Mouse (Mus musculus): ENCODE data around the gene Sh3bp5.

Gene Sh3bp5

DNA sequence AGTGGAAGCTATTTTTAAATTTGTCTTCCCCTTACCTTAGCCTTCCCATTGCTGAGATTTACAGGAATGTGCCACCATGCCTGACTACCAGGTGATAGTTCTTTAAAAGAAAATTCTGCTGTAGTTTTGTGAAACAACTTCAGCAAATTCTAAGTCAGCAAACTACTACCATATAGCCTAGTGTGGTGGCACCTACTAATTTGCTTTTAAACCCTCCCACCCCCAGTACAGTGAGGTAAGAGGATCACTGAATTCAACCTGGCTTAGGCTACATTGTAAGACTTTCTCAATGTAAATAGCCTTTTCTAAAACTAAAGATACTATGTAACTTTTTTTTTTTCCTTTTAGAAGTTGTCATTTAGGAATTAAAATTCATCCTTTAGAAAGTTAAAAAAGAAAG lies 97.9 kb downstream of the Sh3bp5 start:
- DNase-seq (ENCODE audit: low spot score in 2 of 2), result no peak

GRCm38 (mm10) chr14:31337406-31337805 lies 98.5 kb downstream of the Sh3bp5 start:
- DNase-seq (ENCODE audit: low spot score in 2 of 2), result no peak

DNA sequence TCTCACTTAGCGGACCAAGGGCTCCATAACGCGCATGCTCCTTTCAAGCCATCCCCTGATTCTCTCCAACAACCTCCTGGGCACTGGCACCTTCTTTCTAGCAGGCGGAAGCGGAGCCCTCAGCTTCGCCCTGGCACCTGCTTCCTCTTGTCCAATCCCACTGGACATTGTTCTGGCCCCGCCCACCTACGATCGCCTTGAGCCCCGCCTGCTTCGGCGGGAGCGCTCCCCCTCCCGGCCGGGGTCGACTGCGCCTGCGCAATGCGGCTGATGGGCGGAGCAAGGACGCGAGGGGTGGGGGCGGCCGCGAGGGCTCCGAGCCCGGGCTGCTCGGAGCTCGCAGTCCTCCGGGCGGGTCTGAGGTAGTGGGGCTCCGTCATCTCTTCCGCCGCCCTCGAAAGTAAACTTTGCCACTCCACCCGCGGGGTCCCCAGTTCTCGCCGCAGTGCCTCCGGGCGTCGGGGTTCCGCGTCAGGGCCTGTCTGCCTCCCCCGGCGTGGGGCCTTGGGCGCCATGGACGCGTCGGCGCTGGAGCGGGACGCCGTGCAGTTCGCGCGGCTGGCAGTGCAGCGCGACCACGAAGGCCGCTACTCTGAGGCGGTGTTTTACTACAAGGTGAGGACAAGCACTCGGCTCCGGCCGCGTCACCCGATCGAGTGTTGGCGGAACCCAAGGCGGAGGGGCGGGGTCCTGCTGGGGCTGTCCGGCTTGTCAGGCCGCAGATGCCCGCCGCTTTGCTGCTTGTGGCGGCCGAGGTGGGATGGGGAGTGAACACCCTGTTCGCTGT lies 99.3 kb downstream of the Sh3bp5 start, which contains the start of gene Capn7:
TSS of gene Capn7 (plus strand) at position 270 of the 787 bp plus-strand sequence.
- peak; percentile 94 to 97 for DNase-seq (ENCODE audit: low spot score in 2 of 2)

DNA sequence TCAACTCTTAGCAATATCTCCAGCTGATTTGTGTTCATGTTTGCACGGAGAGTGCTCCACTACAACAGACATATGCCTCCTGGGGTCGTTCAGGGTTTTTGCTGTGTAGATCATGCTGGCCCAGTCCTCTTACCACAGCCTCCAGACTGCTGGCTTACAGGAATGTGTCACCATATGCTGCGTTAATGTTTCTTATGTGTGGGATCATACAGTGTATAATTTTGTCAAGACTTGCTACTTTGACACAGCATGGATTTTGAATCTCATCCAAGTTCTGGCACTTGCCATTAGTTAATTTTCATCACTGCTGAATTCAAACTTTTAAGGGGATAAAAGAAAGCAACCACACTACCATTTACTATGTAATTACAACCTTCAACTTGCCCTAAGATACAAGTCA lies 100.1 kb downstream of the Sh3bp5 start:
- no peak for DNase-seq (ENCODE audit: low spot score in 2 of 2)

GRCm38 (mm10) chr14:31330957-31331356 lies 104.9 kb downstream of the Sh3bp5 start:
- DNase-seq (ENCODE audit: low spot score in 2 of 2), result no peak

DNA sequence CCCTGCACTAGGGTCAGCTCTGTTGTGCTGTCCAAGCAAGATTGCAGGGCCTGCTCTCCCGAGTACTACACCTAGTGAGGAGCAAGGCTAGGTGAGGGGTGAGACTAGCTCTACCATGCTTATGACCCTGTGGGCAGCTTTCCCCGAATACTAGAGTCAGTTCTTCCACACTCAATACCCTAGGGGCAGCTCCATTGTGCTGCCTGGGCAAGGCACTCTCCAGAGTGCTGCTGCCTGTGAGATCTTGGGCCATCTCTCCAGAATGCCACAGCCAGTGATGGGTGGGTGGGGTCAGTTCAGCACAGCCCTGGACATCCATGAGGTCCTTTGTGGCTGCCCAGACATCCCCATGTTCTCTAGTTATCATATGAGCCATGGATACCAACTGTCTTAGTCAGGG lies 106.1 kb downstream of the Sh3bp5 start:
- no peak for DNase-seq (ENCODE audit: low spot score in 2 of 2)

GRCm38 (mm10) chr14:31327681-31328080 lies 108.2 kb downstream of the Sh3bp5 start:
- no peak for DNase-seq (ENCODE audit: low spot score in 2 of 2)

GRCm38 (mm10) chr14:31327196-31327595 lies 108.7 kb downstream of the Sh3bp5 start:
- DNase-seq (ENCODE audit: low spot score in 2 of 2), result no peak

GRCm38 (mm10) chr14:31326770-31327169 lies 109.1 kb downstream of the Sh3bp5 start:
- no peak for DNase-seq (ENCODE audit: low spot score in 2 of 2)

DNA sequence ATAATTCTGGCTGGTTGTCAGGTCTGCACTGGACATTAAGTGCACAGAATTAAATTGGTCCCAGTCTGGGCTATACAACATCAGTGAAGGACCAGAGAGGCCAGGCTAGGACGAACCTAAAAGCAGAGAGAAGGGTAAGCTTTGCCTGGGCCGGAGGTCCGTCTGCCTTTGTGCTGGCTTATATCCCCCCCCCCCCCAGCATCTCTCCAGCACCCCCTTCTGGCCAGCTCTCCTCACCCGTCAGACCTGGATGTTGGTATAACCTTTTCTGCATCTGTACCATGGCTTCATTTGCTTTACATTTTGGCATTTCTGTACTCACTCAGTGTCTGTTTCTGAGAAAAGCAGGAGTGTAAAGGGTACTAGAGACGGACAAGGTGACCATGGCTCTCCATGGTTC lies 110.3 kb downstream of the Sh3bp5 start:
- DNase-seq (ENCODE audit: low spot score in 2 of 2), result no peak

- DNase-seq (ENCODE audit: low spot score in 2 of 2), result no peak
These were observed 111.0 kb downstream of the Sh3bp5 start for GRCm38 (mm10) chr14:31324851-31325250.

DNA sequence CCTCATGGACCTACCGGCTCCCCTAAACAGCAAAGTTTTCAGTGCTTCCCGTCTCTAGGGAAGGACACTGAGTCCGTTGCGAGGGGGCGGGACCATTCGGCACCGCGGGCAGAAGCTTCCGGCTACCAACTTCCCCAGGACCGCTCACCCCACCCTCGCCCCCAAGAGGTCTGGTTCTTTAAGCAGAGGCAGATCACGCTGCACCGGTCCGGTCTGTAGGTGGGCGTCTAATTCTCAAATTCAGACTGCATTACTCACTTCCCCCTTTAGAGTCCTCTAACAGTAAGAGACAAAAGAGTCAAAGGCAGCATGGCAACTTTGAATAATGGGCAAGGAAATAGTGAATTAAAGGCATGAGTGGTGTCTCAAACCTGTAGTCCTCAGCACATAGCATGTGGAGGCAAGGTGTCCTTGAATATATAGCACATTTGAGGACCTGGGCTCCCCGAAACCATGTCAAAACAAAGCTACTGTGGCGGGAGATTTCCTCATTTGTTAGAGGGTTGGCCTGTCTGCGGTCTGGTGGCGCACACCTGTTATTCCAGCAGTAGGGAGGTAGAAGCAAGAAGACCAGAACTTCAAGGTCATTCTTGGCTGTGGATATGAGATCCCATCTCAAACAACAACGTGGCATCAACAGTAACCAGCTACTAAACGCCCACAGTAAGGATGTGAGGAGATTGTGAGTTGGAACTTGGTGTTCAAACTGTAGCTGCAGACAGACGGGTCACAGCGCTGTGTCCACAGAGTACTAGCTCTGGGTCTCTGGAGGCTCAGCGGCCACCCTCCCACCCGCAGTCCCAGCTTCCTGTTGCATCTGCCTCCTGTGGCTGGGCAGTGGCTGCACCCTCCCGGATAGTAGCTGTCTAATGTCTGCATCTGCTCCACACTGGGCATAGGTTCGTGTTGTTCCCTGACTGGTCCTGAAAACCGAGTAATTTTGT lies 111.8 kb downstream of the Sh3bp5 start, which contains the start of gene Dnah1:
TSS of gene Dnah1 (minus strand) at position 48 of the 944 bp plus-strand sequence.
- DNase-seq (ENCODE audit: low spot score in 2 of 2), result no peak

GRCm38 (mm10) chr14:31323189-31323588 lies 112.7 kb downstream of the Sh3bp5 start:
- no peak for DNase-seq (ENCODE audit: low spot score in 2 of 2)

GRCm38 (mm10) chr14:31322191-31322590 lies 113.7 kb downstream of the Sh3bp5 start:
- DNase-seq (ENCODE audit: low spot score in 2 of 2), result no peak

DNA sequence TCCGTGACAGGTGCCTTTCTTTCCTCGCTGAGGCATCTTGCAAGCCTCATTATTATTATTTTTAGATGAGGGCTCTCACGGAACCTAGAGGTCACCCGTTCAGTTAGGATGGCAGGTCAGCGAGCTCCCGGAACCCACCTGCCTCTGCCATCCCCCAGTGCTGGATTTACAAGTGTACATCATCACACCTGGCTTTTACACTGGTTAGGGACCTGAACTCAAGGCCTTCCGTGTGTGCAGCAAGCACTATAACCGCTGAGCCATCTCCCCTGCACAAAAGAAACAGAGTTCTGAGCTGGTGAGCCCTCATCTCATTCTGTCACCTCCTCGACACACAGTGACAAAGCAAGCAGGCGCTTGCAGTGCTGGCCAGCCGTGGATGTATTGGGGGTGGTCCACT lies 114.7 kb downstream of the Sh3bp5 start:
- DNase-seq (ENCODE audit: low spot score in 2 of 2), result no peak

GRCm38 (mm10) chr14:31319546-31319945 lies 116.3 kb downstream of the Sh3bp5 start:
- DNase-seq (ENCODE audit: low spot score in 2 of 2), result no peak

- no peak for DNase-seq (ENCODE audit: low spot score in 2 of 2)
These were observed 118.1 kb downstream of the Sh3bp5 start for GRCm38 (mm10) chr14:31317754-31318153.

- no peak for DNase-seq (ENCODE audit: low spot score in 2 of 2)
These were observed 119.3 kb downstream of the Sh3bp5 start for GRCm38 (mm10) chr14:31316613-31317012.

DNA sequence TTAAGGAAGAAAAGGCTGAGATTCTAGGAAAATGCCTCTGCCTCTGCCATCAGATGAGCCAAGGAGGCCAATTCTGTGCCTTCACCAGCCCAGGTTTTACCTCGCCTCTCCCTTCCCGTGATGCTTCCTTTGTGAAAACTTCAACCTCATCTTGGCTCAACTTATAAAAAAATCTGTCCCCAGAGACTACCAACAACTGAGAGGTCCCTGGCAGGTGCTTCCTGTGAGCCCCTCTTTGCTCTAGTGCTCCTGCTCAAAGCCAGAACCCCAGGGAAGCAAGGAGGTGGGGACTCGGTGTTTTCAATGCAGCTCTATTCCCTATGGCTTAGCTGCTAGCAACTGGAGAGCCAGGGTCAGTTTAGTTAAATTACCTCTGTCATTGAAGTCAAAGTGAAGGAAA lies 122.7 kb downstream of the Sh3bp5 start:
- DNase-seq (ENCODE audit: low spot score in 2 of 2), result no peak

Measured in frontal cortex, postnatal 14 days (tissue).